Mouse (Mus musculus): ENCODE data around the gene Rpl4.

Gene Rpl4

DNA sequence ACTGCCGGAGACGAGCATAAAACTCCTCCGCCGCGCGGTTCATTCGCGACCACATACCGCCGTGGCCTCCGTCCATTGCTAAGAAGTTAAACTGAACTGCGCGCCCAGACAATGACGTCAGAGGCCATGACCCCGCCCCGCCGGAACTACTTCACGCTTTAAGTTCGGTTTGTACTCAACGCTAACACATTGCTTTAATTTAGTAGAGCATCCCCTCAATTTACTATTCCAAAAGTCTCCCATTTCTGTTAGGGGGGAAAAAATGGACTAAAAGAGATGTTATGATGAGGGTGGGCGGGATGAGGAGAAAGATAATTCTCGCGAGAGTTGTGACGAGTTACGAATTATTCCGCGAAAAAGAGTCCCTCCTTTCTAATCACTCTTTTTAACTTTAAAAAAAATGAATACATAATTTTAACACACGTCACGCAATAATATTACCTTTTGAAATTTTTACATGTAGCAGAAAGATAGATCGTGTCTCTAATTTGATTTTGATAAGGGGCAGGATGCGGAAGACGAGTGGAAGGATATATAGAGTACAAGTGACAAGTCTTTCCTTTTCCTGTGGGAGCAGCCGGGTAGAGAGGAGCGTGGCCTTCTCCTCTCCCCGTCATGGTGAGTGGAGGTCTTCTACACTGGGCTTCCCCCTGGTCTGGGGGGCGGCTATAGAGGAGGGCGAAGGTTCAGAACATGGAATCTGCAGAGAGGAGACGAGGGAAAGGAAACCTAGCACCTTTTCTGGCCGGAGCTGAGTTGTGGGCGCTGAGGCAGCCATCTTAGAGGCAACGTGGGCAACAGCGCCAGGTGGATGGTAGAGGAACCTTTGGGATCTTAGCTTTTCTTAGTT is at the start of gene Rpl4, which contains the start of gene Zwilch:
Rpl4 (plus strand) TSS at position 560 of the 850 bp plus-strand sequence.
Zwilch (minus strand) TSS at position 289 of the 850 bp plus-strand sequence.
- CTCF ChIA-PET: no interaction called here
- POLR2A ChIA-PET: interaction anchor here (0.6 to 15.8 kb wide), 92 partner anchors 7 to 574 kb away, joined by 3 to 686 read pairs (median 5); partner anchors contain the start of genes Map2k1 (in 3 of the 4), Tipin (in 3 of the 4), Snapc5 (in 2 of the 4) and Lctl (in 1 of the 4)

DNA sequence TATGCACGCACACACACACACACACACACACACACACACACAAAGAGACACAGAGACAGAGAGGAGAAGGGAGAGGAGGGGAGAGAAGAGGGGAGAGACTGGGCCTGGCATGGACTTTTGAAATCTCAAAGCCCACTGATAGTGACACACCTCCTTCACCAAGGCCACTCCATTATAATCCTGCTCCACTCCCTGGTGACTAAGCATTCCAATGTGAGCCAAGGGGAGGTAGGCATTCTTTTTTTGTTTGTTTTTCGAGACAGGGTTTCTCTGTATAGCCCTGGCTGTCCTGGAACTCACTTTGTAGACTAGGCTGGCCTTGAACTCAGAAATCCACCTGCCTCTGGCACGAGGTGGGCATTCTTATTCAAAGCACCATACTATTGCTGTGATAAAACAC is 48.3 kb upstream of the Rpl4 start:
- POLR2A ChIA-PET: interaction anchor here in 3 of 4 experiments (0.5 to 43.4 kb wide), 17 partner anchors 9 to 156 kb away, joined by 3 to 686 read pairs (median 6); partner anchors contain the start of genes Rpl4 (in 2 of the 3), Snapc5 (in 2 of the 3), Smad6 (in 1 of the 3) and Tipin (in 1 of the 3)
- CTCF ChIA-PET: interaction anchor here in 2 of 4 experiments (0.6 to 3.1 kb wide), 3 partner anchors 14 to 215 kb away, joined by 3 to 11 read pairs (median 4); no protein-coding TSS in a partner anchor

DNA sequence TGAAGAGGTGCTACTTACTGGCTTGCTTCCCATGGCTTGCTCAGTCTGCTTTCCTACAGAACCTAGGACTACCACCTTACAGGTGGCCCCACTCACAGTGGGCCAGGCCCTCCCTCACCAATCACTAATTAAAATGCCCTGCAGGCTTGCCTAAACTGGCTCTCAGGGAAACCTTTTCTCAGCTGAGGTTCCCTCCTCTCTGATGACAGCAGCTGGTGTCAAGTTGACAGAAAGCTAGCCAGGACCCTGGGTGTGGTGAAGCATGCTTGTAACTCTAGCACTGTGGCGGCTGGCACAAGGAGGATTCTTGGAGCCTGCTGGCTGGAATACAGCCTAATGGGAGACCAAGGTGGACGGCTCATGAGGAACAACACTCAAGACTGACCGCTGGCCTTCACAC is 47.9 kb upstream of the Rpl4 start:
- POLR2A ChIA-PET: interaction anchor here in 3 of 4 experiments (0.5 to 43.4 kb wide), 19 partner anchors 9 to 156 kb away, joined by 3 to 686 read pairs (median 6); partner anchors contain the start of genes Rpl4 (in 2 of the 3), Snapc5 (in 2 of the 3), Smad6 (in 1 of the 3) and Tipin (in 1 of the 3)
- CTCF ChIA-PET: interaction anchor here in 2 of 4 experiments (0.6 to 3.1 kb wide), 2 partner anchors 13 to 43 kb away, joined by 4 to 11 read pairs; no protein-coding TSS in a partner anchor

DNA sequence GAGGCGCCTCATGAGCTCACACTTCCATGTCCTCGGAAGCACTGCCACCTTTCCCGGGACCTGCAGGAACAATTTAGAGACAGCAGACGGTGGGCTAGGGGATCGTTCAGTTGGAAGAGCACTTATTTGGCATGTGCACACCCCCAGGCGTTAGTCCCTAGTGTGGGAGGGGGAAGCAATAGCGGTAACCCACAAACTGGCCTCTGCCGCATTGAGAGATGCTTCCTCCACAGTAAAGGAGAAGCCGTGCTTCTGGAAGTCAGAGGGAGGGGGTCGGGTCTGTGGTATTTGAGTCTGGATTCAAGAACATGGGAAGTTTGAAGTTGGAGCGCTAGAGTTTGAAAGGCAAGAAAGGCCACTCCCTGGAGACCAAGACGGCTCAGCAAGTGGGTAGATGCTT is 47.1 kb upstream of the Rpl4 start:
- ChIA-PET CTCF (interaction anchor here in 3 of 4 experiments (1.1 to 3.1 kb wide), 4 partner anchors 12 to 168 kb away, joined by 3 to 11 read pairs (median 3); no protein-coding TSS in a partner anchor), POLR2A (interaction anchor here in 3 of 4 experiments (0.9 to 43.4 kb wide), 18 partner anchors 9 to 155 kb away, joined by 3 to 686 read pairs (median 6); partner anchors contain the start of genes Snapc5 (in 3 of the 3), Rpl4 (in 2 of the 3), Tipin (in 2 of the 3) and Uchl4 (in 1 of the 3))

DNA sequence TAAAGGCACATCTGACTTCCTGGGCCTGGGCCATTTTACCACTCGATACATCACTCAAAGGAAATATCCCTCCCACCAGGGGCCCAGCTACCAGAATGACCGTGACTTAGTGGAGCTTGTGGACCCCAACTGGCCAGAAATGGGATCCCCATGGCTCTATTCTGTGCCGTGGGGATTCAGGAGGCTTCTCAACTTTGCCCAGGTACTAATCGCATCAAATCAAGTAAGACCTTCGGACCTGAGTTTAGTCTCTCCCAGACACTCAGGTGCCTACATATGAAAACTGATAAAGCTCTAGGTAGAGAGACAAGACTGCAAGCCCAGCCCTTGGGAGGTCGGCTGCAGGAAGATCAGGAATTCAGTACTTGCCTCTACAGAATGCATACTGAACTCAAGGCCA is 41.6 kb upstream of the Rpl4 start:
- ChIA-PET CTCF (interaction anchor here in 2 of 4 experiments (0.5 to 1.7 kb wide), 6 partner anchors 12 to 250 kb away, joined by 3 to 16 read pairs (median 4); no protein-coding TSS in a partner anchor), POLR2A (interaction anchor here in 2 of 4 experiments (0.6 to 43.4 kb wide), 18 partner anchors 10 to 175 kb away, joined by 3 to 686 read pairs (median 4); partner anchors contain the start of genes Lctl (in 2 of the 2), Tipin (in 2 of the 2), Rpl4 (in 1 of the 2) and Snapc5 (in 1 of the 2))

DNA sequence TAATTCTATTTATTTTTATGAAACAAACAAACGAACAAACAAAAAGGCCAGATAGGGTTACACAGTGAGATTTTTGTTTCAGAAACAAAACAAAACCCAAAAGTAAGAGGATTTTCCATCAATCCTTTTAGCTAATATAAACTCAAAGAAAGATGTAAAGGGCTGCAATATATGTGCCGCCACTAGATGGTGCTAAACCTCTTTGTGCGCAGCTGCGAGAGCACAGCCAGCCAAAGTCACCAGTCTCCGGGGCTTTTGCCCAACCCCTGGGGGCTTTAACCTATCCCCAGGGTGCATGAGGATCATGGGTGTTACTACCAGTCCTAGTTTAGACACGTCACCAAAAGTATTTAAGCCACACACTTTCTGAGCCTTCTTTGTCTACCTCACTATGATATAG is 34.3 kb upstream of the Rpl4 start:
- POLR2A ChIA-PET: interaction anchor here in 3 of 4 experiments (0.5 to 43.4 kb wide), 26 partner anchors 11 to 142 kb away, joined by 3 to 686 read pairs (median 4); partner anchors contain the start of genes Snapc5 (in 2 of the 3), Tipin (in 2 of the 3), Zwilch (in 2 of the 3) and Lctl (in 1 of the 3)
- CTCF ChIA-PET: interaction anchor here (0.6 to 7.9 kb wide), 29 partner anchors 9 to 229 kb away, joined by 3 to 66 read pairs (median 4); partner anchors contain the start of genes Snapc5 (in 1 of the 4) and Tipin (in 1 of the 4)

DNA sequence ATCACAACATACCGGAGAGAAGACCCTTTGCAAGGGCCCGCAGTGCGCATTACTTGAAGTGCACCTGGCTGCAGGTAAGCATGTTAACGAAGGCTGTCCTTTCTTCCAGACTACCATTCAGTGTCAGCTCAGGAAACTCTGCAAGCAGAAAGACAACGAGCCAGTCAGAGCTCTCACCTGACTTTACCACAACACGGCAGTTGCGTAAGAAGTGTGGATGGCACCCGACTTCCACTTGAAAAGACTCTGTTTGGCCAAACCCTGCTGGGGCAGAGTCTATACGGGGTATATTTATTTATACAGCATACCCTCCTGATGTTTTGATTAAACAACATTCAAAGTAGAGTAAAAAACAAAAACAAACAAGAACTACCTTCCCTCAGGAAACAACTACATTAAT is 33.3 kb upstream of the Rpl4 start:
- ChIA-PET POLR2A (interaction anchor here (0.6 to 43.4 kb wide), 22 partner anchors 10 to 182 kb away, joined by 3 to 686 read pairs (median 4); partner anchors contain the start of genes Snapc5 (in 2 of the 4), Rpl4 (in 1 of the 4) and Zwilch (in 1 of the 4)), CTCF (interaction anchor here (0.6 to 7.9 kb wide), 15 partner anchors 10 to 844 kb away, joined by 3 to 66 read pairs (median 5); partner anchors contain the start of gene Snapc5 (in 1 of the 4))

DNA sequence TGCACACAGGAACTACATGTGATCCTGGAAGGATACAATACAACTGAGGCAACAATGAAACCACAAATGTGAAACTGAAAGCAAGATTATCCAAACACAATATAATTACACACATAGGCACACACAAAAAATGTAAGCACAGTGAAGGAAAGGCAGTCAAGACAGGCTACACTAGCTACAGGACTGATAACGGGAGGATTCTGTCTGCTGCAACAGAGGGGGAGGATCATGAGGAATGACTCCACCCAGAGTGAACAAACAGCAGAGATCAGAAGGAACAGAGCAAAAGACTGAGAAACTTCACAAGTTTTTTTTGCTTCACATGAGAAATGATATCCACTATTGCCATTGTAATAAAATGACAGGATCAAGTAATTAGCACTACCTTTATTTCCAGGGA is 16.5 kb upstream of the Rpl4 start:
- CTCF ChIA-PET: interaction anchor here in 1 of 4 experiments (0.6 to 1.3 kb wide), 2 partner anchors 15 to 16 kb away, joined by 3 to 4 read pairs; no protein-coding TSS in a partner anchor

DNA sequence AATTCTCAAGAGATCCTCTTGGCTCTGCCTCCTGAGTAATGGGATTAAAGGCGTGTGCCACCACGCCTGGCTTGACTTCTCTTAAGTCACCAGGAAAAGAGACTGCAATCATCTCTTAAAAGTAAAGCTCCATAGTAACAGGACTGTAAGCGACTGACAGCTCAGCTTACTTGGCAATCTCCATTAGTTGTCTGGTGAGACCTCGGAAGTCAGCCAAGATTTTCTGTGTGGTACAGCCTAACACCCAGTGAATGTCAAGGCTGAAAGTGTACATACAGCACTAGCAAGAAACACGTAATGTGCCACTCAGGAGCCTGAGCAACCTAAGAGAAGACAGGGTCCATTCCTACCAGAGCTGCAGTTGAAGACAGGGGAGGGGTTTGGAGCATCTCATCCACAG is 12.7 kb upstream of the Rpl4 start:
- ChIA-PET CTCF (interaction anchor here (0.6 to 1.9 kb wide), 5 partner anchors 19 to 964 kb away, joined by 3 to 5 read pairs (median 5); partner anchors contain the start of gene Snapc5 (in 1 of the 4)), POLR2A (interaction anchor here in 3 of 4 experiments (0.6 to 43.4 kb wide), 26 partner anchors 8 to 917 kb away, joined by 3 to 686 read pairs (median 4); partner anchors contain the start of genes Snapc5 (in 3 of the 3), Zwilch (in 3 of the 3), Rpl4 (in 2 of the 3) and Tipin (in 2 of the 3))

More for the DNA sequence above, 16.5 kb upstream of the Rpl4 start:
- POLR2A ChIA-PET: interaction anchor here in 2 of 4 experiments (0.8 to 43.4 kb wide), 8 partner anchors 8 to 193 kb away, joined by 3 to 686 read pairs (median 5); partner anchors contain the start of genes Zwilch (in 2 of the 2), Rpl4 (in 1 of the 2), Snapc5 (in 1 of the 2) and Tipin (in 1 of the 2)

DNA sequence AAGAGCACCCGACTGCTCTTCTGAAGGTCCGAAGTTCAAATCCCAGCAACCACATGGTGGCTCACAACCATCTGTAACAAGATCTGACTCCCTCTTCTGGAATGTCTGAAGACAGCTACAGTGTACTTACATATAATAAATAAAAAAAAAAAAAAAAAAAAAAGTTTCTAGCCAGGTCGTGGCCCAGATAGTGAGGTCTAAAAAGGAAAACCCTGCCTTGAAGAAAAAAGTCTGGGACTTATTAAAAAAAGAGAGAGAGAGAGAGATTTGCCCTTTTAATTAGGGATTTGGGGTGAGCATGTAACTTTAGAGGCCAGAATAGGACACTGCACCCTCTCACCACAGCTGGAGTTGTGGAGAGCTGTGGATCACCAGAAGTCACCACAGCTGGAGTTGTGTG is 3.2 kb upstream of the Rpl4 start:
- POLR2A ChIA-PET: interaction anchor here in 3 of 4 experiments (0.5 to 15.8 kb wide), 23 partner anchors 9 to 138 kb away, joined by 3 to 686 read pairs (median 7); partner anchors contain the start of genes Snapc5 (in 3 of the 3) and Tipin (in 2 of the 3)
- CTCF ChIA-PET: interaction anchor here in 2 of 4 experiments (0.7 to 1.8 kb wide), 5 partner anchors 9 to 107 kb away, joined by 3 to 6 read pairs (median 4); partner anchors contain the start of gene Snapc5 (in 1 of the 2)

DNA sequence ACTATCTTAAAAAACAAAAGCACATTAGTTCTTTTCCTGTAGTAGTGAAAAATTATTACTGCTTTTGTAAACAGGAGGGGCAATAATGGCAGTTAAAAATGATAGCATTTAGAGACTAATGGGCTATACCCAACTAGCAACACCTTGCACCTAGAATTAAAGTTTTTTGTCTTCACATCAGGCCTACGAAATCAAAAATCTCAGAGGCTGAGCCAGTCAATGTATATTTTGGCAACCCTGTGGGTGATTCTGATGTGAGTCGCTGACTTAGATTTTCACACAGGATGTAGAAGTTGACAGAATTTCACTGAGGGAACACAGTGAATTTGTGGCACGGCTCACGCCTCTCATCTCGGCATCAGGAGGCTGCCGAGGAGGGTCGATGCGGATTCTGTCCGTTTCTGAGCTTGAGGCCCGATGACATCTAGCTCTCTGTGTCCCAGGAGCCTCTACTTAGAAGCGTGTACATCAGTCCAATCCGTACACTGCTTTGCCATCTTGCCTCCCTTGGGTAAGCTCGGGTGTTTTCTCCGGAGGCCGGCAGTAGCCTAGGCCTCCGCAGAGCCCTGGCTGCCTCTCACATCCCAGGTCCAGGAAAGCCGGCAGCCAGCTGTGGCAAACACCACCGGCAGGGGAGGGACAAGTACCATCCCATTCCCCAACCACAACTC is 895 bp upstream of the Rpl4 start:
- ChIA-PET CTCF (interaction anchor here in 2 of 4 experiments (0.6 to 0.8 kb wide), 2 partner anchors 28 to 52 kb away, joined by 3 to 4 read pairs; no protein-coding TSS in a partner anchor), POLR2A (interaction anchor here (0.6 to 15.8 kb wide), 73 partner anchors 8 to 1096 kb away, joined by 3 to 686 read pairs (median 5); partner anchors contain the start of genes Map2k1 (in 3 of the 4), Tipin (in 3 of the 4) and Snapc5 (in 2 of the 4))

DNA sequence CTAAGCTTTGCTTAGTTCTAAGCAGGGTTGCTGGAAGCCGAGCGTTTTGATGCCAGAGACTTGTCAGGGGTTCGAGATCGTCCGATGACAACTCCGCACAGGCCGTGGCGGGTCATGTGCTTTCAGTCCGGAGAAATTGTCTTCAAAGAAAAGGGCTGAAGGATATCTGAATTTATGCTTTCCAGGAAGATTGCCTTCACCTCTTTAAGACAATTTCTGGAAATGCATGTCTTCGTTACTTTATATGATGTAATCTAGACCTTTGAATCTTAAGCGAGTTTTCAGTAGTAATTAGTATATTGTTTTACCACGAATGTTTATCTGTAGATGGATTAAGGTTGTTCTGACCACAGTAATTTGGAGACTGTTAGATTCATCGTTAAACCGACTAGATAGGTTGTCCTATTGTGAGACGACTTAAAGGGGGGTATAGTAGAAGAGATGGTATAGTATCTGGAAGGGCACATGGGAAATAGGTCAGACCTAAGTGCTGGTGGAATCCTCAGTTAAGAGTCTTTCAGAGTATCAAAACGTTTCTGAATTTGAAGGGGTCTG is 568 bp downstream of the Rpl4 start:
- POLR2A ChIA-PET: interaction anchor here (0.5 to 15.8 kb wide), 69 partner anchors 7 to 573 kb away, joined by 3 to 686 read pairs (median 5); partner anchors contain the start of genes Map2k1 (in 3 of the 4), Tipin (in 3 of the 4), Snapc5 (in 2 of the 4) and Lctl (in 1 of the 4)
- CTCF ChIA-PET: no interaction called here

DNA sequence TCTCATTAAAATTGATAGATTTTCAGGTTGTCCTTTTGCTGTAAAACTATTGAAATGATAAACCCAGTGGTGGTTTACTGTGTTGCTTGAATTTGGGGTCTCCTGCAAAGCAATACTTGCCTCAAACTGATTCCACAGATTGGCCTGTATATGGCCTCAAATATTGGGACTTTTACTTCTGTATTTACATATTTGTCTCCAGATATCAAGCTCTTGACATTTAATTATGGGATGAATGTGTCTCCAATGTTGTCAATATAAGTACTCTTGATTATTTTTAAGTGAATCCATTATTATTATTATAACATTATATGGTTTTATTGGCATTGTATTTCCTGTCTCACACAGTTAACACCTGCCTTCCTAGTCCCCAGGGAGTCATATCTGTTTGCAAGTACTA is 1.2 kb downstream of the Rpl4 start:
- POLR2A ChIA-PET: interaction anchor here in 3 of 4 experiments (0.5 to 15.8 kb wide), 36 partner anchors 10 to 572 kb away, joined by 3 to 686 read pairs (median 8); partner anchors contain the start of genes Tipin (in 2 of the 3), Lctl (in 1 of the 3), Map2k1 (in 1 of the 3) and Uchl4 (in 1 of the 3)
- CTCF ChIA-PET: no interaction called here

DNA sequence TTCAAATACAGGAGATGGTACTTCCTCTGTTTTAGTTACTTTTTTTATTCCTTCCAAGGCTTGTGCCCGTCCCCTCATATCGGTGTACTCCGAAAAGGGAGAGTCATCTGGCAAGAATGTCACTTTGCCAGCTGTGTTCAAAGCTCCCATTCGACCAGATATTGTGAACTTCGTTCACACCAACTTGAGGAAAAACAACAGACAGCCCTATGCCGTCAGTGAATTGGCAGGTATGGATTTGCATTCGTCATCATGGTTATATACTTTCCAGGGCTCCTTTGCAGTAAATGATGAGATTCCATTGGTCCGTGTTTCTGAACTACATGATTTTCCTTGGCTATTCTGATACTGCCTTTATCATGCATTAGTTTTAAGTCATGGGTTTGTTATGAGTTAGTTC is 1.6 kb downstream of the Rpl4 start:
- ChIA-PET CTCF (no interaction called here), POLR2A (interaction anchor here in 3 of 4 experiments (0.9 to 15.8 kb wide), 28 partner anchors 10 to 107 kb away, joined by 3 to 686 read pairs (median 9); partner anchors contain the start of genes Tipin (in 3 of the 3), Map2k1 (in 1 of the 3) and Uchl4 (in 1 of the 3))

DNA sequence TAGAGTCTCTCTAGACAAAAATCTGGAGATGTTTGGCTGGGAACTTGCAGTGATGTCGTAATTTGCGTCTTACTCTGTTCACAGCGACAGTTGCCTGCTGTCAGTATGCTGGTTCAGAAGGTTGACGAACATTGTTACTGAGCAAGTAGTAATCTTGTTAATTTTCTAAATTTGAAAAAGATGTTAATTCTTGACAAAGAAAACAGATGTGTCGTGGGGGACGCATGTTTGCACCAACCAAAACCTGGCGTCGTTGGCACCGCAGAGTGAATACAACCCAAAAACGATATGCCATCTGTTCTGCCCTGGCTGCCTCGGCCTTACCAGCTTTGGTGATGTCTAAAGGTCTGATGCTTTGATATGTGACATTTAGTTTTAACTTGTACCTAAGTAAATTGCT is 2.2 kb downstream of the Rpl4 start:
- POLR2A ChIA-PET: interaction anchor here in 3 of 4 experiments (0.9 to 15.8 kb wide), 30 partner anchors 8 to 116 kb away, joined by 3 to 686 read pairs (median 10); partner anchors contain the start of genes Tipin (in 3 of the 3) and Map2k1 (in 1 of the 3)
- CTCF ChIA-PET: no interaction called here

DNA sequence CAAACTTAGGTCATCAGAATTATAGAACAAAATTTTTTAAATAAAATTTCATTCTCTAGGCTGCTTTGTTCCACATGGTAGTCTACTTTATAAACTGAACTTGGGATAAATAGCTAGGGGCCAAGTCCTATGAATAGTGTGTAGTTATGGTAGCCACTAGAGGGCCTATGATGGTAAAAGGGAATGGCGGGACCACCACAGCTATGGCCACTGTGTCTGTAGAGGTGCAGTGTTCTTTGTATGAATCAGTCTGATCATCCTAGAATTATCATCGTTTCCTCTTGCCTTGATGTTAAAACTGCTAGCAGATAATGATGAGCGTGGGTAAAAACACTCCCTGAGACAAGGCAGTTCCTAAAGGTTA is 5.4 kb downstream of the Rpl4 start:
- POLR2A ChIA-PET: interaction anchor here (0.6 to 15.8 kb wide), 111 partner anchors 8 to 1193 kb away, joined by 3 to 686 read pairs (median 7); partner anchors contain the start of genes Tipin (in 4 of the 4), Map2k1 (in 3 of the 4), Rpl4 (in 2 of the 4) and Uchl4 (in 2 of the 4)
- CTCF ChIA-PET: interaction anchor here (0.5 to 3.5 kb wide), 45 partner anchors 10 to 438 kb away, joined by 3 to 38 read pairs (median 5); partner anchors contain the start of genes Tipin (in 3 of the 4) and Map2k1 (in 2 of the 4)
